Mouse (Mus musculus) MEL (cell line): ENCODE results near the gene Stom. TPM values are rescaled to one million over a fixed set of nuclear protein-coding genes. Genes with fewer than 3 reads are reported as not detected.

Experiments
- DNase-seq: peaks from one replicate; pipeline ENCODE4 v3.0.0; 2011; ENCODE audit warnings: low read depth, low spot score
- H3K27ac ChIP-seq: 2 replicates; pipeline ENCODE4 v1.5.1; 2012; ENCODE audit warnings: low read depth, mild to moderate bottlenecking, control low read depth, low read length, moderate library complexity; ENCODE audit not compliant: control insufficient read depth
- H3K27me3 ChIP-seq, 2 experiments: fragments of 150-350 bp in 1 of 2; sonication (generic) in 1 of 2; 2 replicates each; pipeline ENCODE4 v1.6.1; 2012; ENCODE audit warnings: low read length in 2 of 2, mild to moderate bottlenecking in 2 of 2, improper control_type of control experiment in 1 of 2, moderate library complexity in 1 of 2; ENCODE audit not compliant: insufficient read depth in 2 of 2, control insufficient read depth in 1 of 2
- H3K36me3 ChIP-seq, 2 experiments: 2 replicates each; pipeline ENCODE4 v1.6.1; 2012 to 2014; ENCODE audit warnings: low read length in 2 of 2, improper control_type of control experiment in 1 of 2, inconsistent platforms in 1 of 2, mild to moderate bottlenecking in 1 of 2; ENCODE audit not compliant: insufficient read depth in 2 of 2, control insufficient read depth in 1 of 2
- H3K4me1 ChIP-seq, 2 experiments: fragments of 150-350 bp in 1 of 2; sonication (generic) in 1 of 2; 2 replicates each; pipeline ENCODE4 v1.6.1; 2012; ENCODE audit warnings: low read length in 2 of 2, improper control_type of control experiment in 1 of 2, mild to moderate bottlenecking in 1 of 2; ENCODE audit not compliant: insufficient read depth in 2 of 2, control insufficient read depth in 1 of 2
- H3K4me3 ChIP-seq, 2 experiments: fragments of 150-350 bp in 1 of 2; sonication (generic) in 1 of 2; 2 replicates each; pipeline ENCODE4 v1.5.1; 2012; ENCODE audit warnings: low read depth in 2 of 2, low read length in 2 of 2, mild to moderate bottlenecking in 2 of 2, moderate library complexity in 2 of 2, control low read depth in 1 of 2, improper control_type of control experiment in 1 of 2; ENCODE audit not compliant: control insufficient read depth in 1 of 2, insufficient read depth in 1 of 2
- H3K79me2 ChIP-seq: 2 replicates; pipeline ENCODE4 v1.6.1; 2012; ENCODE audit warnings: mild to moderate bottlenecking, low read length, moderate library complexity; ENCODE audit not compliant: control insufficient read depth, poor library complexity, insufficient read depth
- H3K9ac ChIP-seq: 2 replicates; pipeline ENCODE4 v1.6.1; 2012; ENCODE audit warnings: low read depth, mild to moderate bottlenecking, control low read depth, low read length, moderate library complexity; ENCODE audit not compliant: control insufficient read depth, poor library complexity, severe bottlenecking
- H3K9me3 ChIP-seq: fragments of 150-350 bp; sonication (generic); replicated peaks from 2 replicates; pipeline ENCODE4 v1.6.1; 2012; ENCODE audit warnings: mild to moderate bottlenecking, low read length, improper control_type of control experiment, moderate library complexity; ENCODE audit not compliant: insufficient read depth
- BHLHE40 ChIP-seq: IDR thresholded peaks from 2 replicates; pipeline ENCODE4 v1.6.1; 2012; ENCODE audit warnings: low read depth, mild to moderate bottlenecking, inconsistent platforms, low read length, improper control_type of control experiment, borderline replicate concordance
- CHD1 ChIP-seq: IDR thresholded peaks from 2 replicates; pipeline ENCODE4 v1.6.1; 2012; ENCODE audit warnings: low read depth, mild to moderate bottlenecking, inconsistent platforms, low read length, improper control_type of control experiment
- CHD2 ChIP-seq: IDR thresholded peaks from 2 replicates; pipeline ENCODE4 v1.6.1; 2011; ENCODE audit warnings: low read length, improper control_type of control experiment
- CTCF ChIP-seq, 3 experiments: IDR thresholded peaks in 2 of 3; conservative IDR thresholded peaks in 1 of 3; 2 replicates each; pipeline ENCODE4 v1.5.1; 2011 to 2012; ENCODE audit warnings: low read length in 3 of 3, low read depth in 2 of 3, mild to moderate bottlenecking in 2 of 3, improper control_type of control experiment in 1 of 3, inconsistent platforms in 1 of 3, mixed read lengths in 1 of 3, moderate library complexity in 1 of 3; ENCODE audit not compliant: control insufficient read depth in 1 of 3, insufficient read depth in 1 of 3, poor library complexity in 1 of 3, severe bottlenecking in 1 of 3
- EP300 ChIP-seq, 2 experiments: IDR thresholded peaks; 2 replicates each; pipeline ENCODE4 v1.6.1; 2011; ENCODE audit warnings: improper control_type of control experiment in 2 of 2, low read length in 2 of 2, low read depth in 1 of 2, mild to moderate bottlenecking in 1 of 2
- ETS1 ChIP-seq: IDR thresholded peaks from 2 replicates; pipeline ENCODE4 v1.6.1; 2012; ENCODE audit warnings: low read depth, mild to moderate bottlenecking, inconsistent platforms, low read length, improper control_type of control experiment, moderate library complexity
- HCFC1 ChIP-seq: IDR thresholded peaks from 2 replicates; pipeline ENCODE4 v1.6.1; 2012; ENCODE audit warnings: low read depth, mild to moderate bottlenecking, inconsistent platforms, low read length, improper control_type of control experiment, moderate library complexity
- JUND ChIP-seq: IDR thresholded peaks from 2 replicates; pipeline ENCODE4 v1.6.1; 2011; ENCODE audit warnings: low read depth, mild to moderate bottlenecking, improper control_type of control experiment, low read length
- MAFK ChIP-seq: IDR thresholded peaks from 2 replicates; pipeline ENCODE4 v1.6.1; 2011; ENCODE audit warnings: low read depth, mild to moderate bottlenecking, low read length, improper control_type of control experiment, borderline replicate concordance
- MAX ChIP-seq: IDR thresholded peaks from 2 replicates; pipeline ENCODE4 v1.6.1; 2011; ENCODE audit warnings: low read length, improper control_type of control experiment
- MAZ ChIP-seq: IDR thresholded peaks from 2 replicates; pipeline ENCODE4 v1.6.1; 2012; ENCODE audit warnings: low read depth, mild to moderate bottlenecking, inconsistent platforms, low read length, improper control_type of control experiment
- MEF2A ChIP-seq: IDR thresholded peaks from 2 replicates; pipeline ENCODE4 v1.6.1; 2014; ENCODE audit warnings: low read depth, mild to moderate bottlenecking, inconsistent platforms, low read length, improper control_type of control experiment; ENCODE audit not compliant: poor library complexity, insufficient replicate concordance, severe bottlenecking; ENCODE audit errors: extremely low read depth
- MXI1 ChIP-seq: IDR thresholded peaks from 2 replicates; pipeline ENCODE4 v1.6.1; 2011; ENCODE audit warnings: mild to moderate bottlenecking, low read depth, low read length, improper control_type of control experiment
- MYB ChIP-seq: IDR thresholded peaks from 2 replicates; pipeline ENCODE4 v1.6.1; 2011; ENCODE audit warnings: mild to moderate bottlenecking, low read depth, low read length, improper control_type of control experiment
- MYC ChIP-seq: IDR thresholded peaks from 2 replicates; pipeline ENCODE4 v1.6.1; 2011; ENCODE audit warnings: low read depth, mild to moderate bottlenecking, low read length, improper control_type of control experiment, moderate library complexity
- NELFE ChIP-seq: IDR thresholded peaks from 2 replicates; pipeline ENCODE4 v1.6.1; 2011; ENCODE audit warnings: low read depth, low read length, improper control_type of control experiment
- POLR2A ChIP-seq, 2 experiments: IDR thresholded peaks; 2 replicates each; pipeline ENCODE4 v1.6.1; 2011 to 2012; ENCODE audit warnings: low read length in 2 of 2, mild to moderate bottlenecking in 2 of 2, control low read depth in 1 of 2, improper control_type of control experiment in 1 of 2, low read depth in 1 of 2, moderate library complexity in 1 of 2; ENCODE audit not compliant: control insufficient read depth in 1 of 2, insufficient read depth in 1 of 2, poor library complexity in 1 of 2
- POLR2AphosphoS2 ChIP-seq: IDR thresholded peaks from 2 replicates; pipeline ENCODE4 v1.6.1; 2011; ENCODE audit warnings: low read length, improper control_type of control experiment
- POLR2AphosphoS5 ChIP-seq: IDR thresholded peaks from 2 replicates; pipeline ENCODE4 v1.6.1; 2012; ENCODE audit warnings: low read depth, borderline replicate concordance, mild to moderate bottlenecking, inconsistent platforms, low read length, moderate library complexity, mixed read lengths
- RCOR1 ChIP-seq: IDR thresholded peaks from 2 replicates; pipeline ENCODE4 v1.6.1; 2012; ENCODE audit warnings: low read depth, mild to moderate bottlenecking, inconsistent platforms, low read length, improper control_type of control experiment
- SIN3A ChIP-seq: IDR thresholded peaks from 2 replicates; pipeline ENCODE4 v1.6.1; 2012; ENCODE audit warnings: low read length, improper control_type of control experiment, inconsistent platforms
- TCF12 ChIP-seq: IDR thresholded peaks from 2 replicates; pipeline ENCODE4 v1.6.1; 2014; ENCODE audit warnings: low read depth, mild to moderate bottlenecking, inconsistent platforms, low read length, improper control_type of control experiment, moderate library complexity
- USF1 ChIP-seq: IDR thresholded peaks from 2 replicates; pipeline ENCODE4 v1.6.1; 2014; ENCODE audit warnings: low read depth, mild to moderate bottlenecking, inconsistent platforms, low read length, improper control_type of control experiment, moderate library complexity
- ZKSCAN1 ChIP-seq: IDR thresholded peaks from 2 replicates; pipeline ENCODE4 v1.6.1; 2012; ENCODE audit warnings: low read depth, mild to moderate bottlenecking, inconsistent platforms, low read length, improper control_type of control experiment, moderate library complexity
- ZMIZ1 ChIP-seq: IDR thresholded peaks from 2 replicates; pipeline ENCODE4 v1.6.1; 2012; ENCODE audit warnings: low read depth, mild to moderate bottlenecking, inconsistent platforms, low read length, improper control_type of control experiment, moderate library complexity
- ZNF384 ChIP-seq: IDR thresholded peaks from 2 replicates; pipeline ENCODE4 v1.6.1; 2012; ENCODE audit warnings: low read depth, mild to moderate bottlenecking, inconsistent platforms, low read length, improper control_type of control experiment
- polyA plus RNA-seq, 2 experiments: library from polyadenylated mRNA; stranded (reverse) in 1 of 2; unstranded in 1 of 2; fragments of >175 nt in 1 of 2; fragments of >200 nt in 1 of 2; gene quantifications; 2 replicates each; pipeline versions ENCODE4 v1.2.1 to v1.2.4; 2012; ENCODE audit warnings: low replicate concordance in 2 of 2, low read depth in 1 of 2; ENCODE audit not compliant: insufficient read length in 2 of 2, insufficient read depth in 1 of 2, missing spikeins in 1 of 2
- total RNA-seq: library from RNA; depleted of rRNA; stranded (reverse); fragments of 300-350 nt; gene quantifications from 2 replicates; pipeline ENCODE4 v1.2.3, GENCODE M21; 2012

Stom gene
- total and polyA plus RNA-seq, 3 experiments = 28.0 to 49.4 TPM; not detected in 1

DNA sequence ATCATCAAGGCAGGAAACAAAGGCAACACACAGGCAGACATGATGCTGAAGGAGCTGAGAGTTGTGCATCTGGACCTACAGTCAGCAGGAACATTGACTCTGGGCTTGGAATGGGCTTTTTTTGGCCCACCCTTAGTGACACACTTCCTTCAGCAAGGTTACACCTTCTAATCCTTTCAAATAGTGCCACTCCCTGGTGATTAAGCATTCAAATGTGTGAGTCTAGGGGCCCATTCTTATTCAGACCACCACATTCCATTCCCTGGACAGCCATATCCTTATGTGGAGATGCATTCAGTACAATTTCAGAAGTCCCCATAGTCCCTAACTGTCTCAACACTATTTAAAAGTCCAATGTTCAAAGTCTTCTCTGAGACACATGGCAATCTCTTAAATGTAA, 33.9 kb upstream of the Stom start:
- Histone ChIP-seq H3K4me3 (no peak overlapping the region), H3K27me3 (peaks cover 3 to 14% of the 10 kb centered on the region in 2 experiments), H3K9ac (no peak overlapping the region), H3K9me3 (no peaks in the 10 kb centered on the region), H3K36me3 (no peaks in the 10 kb centered on the region), H3K27ac (no peak overlapping the region), H3K79me2 (no peaks in the 10 kb centered on the region), H3K4me1 (no peaks in the 10 kb centered on the region)
- TF ChIP-seq POLR2AphosphoS5 (no peak), NELFE (no peak), CTCF (IDR thresholded peaks at IDR 0.05 in 2 of 3, conservative IDR thresholded peaks at IDR 0.05 in 1 of 3; ENCODE audit: control insufficient read depth in 1 of 3, insufficient read depth in 1 of 3, low read depth in 2 of 3, low read length in 3 of 3, poor library complexity in 1 of 3, severe bottlenecking in 1 of 3) (no peak), POLR2AphosphoS2 (no peak), ZKSCAN1 (no peak), CHD2 (no peak), SIN3A (no peak)
- DNase-seq = no peak

DNA sequence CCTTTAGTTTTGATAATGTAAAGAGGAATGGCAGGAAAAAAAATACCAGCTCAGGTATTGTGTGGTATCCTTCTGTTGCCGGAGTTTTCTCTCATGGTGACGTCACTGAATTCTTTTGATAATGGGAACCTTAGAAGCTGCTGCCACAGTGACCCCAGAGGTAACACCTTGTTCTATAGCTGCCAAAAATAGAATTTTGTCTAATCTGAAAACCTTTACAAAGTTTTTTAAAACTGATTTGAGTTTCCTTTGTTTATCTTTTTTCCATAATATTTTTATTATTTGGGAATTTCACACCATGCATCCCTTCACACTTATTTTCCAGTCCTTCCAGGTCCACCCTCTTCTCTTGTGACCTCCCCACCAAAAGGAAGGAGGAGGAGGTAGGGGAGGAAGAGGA, 30.9 kb upstream of the Stom start, which contains the start of gene 4930568D16Rik:
Gene 4930568D16Rik (minus strand): TSS at position 101 of the 400 bp plus-strand sequence.
- H3K9me3 ChIP-seq = no peaks in the 10 kb centered on the region
- H3K4me3 ChIP-seq = no peak within 1 kb of the TSS
- H3K9ac ChIP-seq = no peak within 1 kb of the TSS
- TF ChIP-seq ZKSCAN1 = no peak
- no peak for TF ChIP-seq MXI1
- no peak for TF ChIP-seq HCFC1
- no peak for TF ChIP-seq MAFK
- no peak for TF ChIP-seq ZNF384
- TF ChIP-seq JUND = no peak
- H3K27me3 ChIP-seq = peaks cover 5 to 27% of the 10 kb centered on the region in 2 experiments
- no peaks in the 10 kb centered on the region for H3K79me2 ChIP-seq
- H3K4me1 ChIP-seq = no peaks in the 10 kb centered on the region
- no peaks in the 10 kb centered on the region for H3K36me3 ChIP-seq
- no peak within 1 kb of the TSS for H3K27ac ChIP-seq
- no peak for DNase-seq

DNA sequence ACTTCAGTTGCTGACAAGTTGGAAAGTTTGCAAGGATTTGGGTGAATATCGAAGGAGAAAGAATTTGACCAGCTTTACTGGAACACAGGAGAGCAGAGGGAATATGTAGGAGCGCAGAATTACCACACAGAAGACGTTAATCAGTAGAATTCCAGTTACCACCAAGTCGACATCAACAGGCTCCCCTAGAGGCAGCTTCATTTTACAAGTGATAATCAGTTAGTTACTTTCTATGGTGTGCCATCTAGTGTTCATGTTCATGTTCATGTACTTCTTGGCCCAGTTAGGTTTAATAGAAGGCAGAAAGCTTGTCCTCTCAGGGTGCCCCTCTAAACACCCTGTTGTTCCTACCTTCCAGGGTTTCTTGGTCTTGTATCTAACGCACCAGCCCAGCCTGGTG, 12.4 kb upstream of the Stom start:
- Histone ChIP-seq H3K27me3 (peaks cover 5 to 6% of the 10 kb centered on the region in 2 experiments; a peak in 3 of 4 replicates), H3K36me3 (peaks cover 0 to 2% of the 10 kb centered on the region in 2 experiments; a peak in 1 of 4 replicates), H3K9me3 (no peaks in the 10 kb centered on the region), H3K27ac (no peak overlapping the region), H3K4me1 (peaks cover 5 to 24% of the 10 kb centered on the region in 2 experiments; a peak in 2 of 4 replicates), H3K9ac (peak overlapping the region; percentile 20; the same call in 1 of the 2 replicates), H3K4me3 (peak overlapping the region; percentile 10 to 48; a peak in 2 of 4 replicates), H3K79me2 (no peaks in the 10 kb centered on the region)
- peak; percentile 79 for DNase-seq
- no peak for TF ChIP-seq POLR2A (IDR thresholded peaks at IDR 0.05; ENCODE audit: control insufficient read depth in 1 of 2, insufficient read depth in 1 of 2, low read depth in 1 of 2, low read length in 2 of 2, poor library complexity in 1 of 2)
- peak in 2 of 3 experiments; percentile 47 to 98; a peak in 4 of 6 replicates for TF ChIP-seq CTCF (IDR thresholded peaks at IDR 0.05 in 2 of 3, conservative IDR thresholded peaks at IDR 0.05 in 1 of 3; ENCODE audit: control insufficient read depth in 1 of 3, insufficient read depth in 1 of 3, low read depth in 2 of 3, low read length in 3 of 3, poor library complexity in 1 of 3, severe bottlenecking in 1 of 3)
- TF ChIP-seq RCOR1 = no peak
- TF ChIP-seq ZMIZ1 = no peak
- no peak for TF ChIP-seq ZKSCAN1
- TF ChIP-seq MYB = no peak
- TF ChIP-seq MEF2A = no peak
- no peak for TF ChIP-seq JUND
- no peak for TF ChIP-seq MAZ
- no peak for TF ChIP-seq BHLHE40
- no peak for TF ChIP-seq TCF12
- TF ChIP-seq ETS1 = no peak
- no peak for TF ChIP-seq CHD1
- TF ChIP-seq MAX = no peak
- no peak for TF ChIP-seq EP300 (IDR thresholded peaks at IDR 0.05; ENCODE audit: low read depth in 1 of 2, low read length in 2 of 2)
- TF ChIP-seq USF1 = no peak
- TF ChIP-seq MAFK = no peak
- TF ChIP-seq MYC = 0 out of 2 replicates have a peak, but pooled peaks have one; percentile 14
- TF ChIP-seq POLR2AphosphoS5 = no peak
